In the genomic region with DNA sequence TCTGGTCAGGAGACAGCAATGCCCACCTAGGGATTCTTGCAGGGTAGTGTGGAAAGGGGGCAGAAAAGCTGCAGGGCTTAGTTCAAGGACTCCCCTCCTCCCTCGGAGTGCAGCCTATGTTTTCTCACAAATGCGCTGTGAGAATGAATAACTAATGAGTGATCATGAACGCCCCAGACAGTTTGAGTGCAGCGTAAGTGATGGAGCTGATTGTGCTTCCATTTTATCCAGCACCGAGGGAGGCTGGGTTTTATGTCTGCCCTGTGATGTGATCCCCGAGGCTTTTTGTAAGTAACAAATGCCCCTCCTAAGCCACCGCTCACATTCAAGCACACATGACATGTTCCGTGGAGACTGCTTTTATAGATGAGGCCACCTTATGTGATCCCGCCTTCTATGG, we compare ENCODE assay signal across 11 mouse cellular contexts.
A peak's percentile ranks its signal among the peaks of the same experiment; 100 is the strongest.
DNase-seq lines count a peak whose midpoint lies in the region; ATAC-seq lines count a peak whose summit lies in the region.
"Had no signal": no experiment of that assay in that cellular context is flagged by ENCODE, and none has a peak within 500 bp of the region (broad histone marks: within the 10 kb centered on the region; RNA-seq: fewer than 3 reads in every experiment).

No protein-coding gene starts in this region.

- peak overlapping the region; percentile 84 for H3K27ac ChIP-seq in neural tube, embryonic 11.5 days (ENCODE audit: low read depth, low read length)
- peak overlapping the region; percentile 56; the same call in 1 of the 2 replicates for H3K27ac ChIP-seq in hindbrain, embryonic 15.5 days (replicated peaks)
- H3K27ac ChIP-seq in midbrain, embryonic 14.5 days (replicated peaks; ENCODE audit: low read depth, low read length) = peak overlapping the region; percentile 74

- WGBS in neural tube, embryonic 11.5 days = 45% methylated on average over 9 of the region's 9 CpGs
- WGBS in hindbrain, embryonic 15.5 days = 13% methylated on average over 9 of the region's 9 CpGs
- 5% methylated on average over 9 of the region's 9 CpGs for WGBS in midbrain, embryonic 14.5 days

- peak; percentile 60 for DNase-seq in neural tube, embryonic 11.5 days (ENCODE audit: low spot score)
- no peak for DNase-seq in neural tube, embryonic 10.5 days (ENCODE audit: extremely low spot score, low spot score)
- peak; percentile 69 for DNase-seq in midbrain, embryonic 14.5 days
- DNase-seq in right cerebral cortex, adult 18-20 months = no peak
- no peak for DNase-seq in adrenal gland, adult 18-20 months (ENCODE audit: low spot score in 2 of 2)
- DNase-seq in frontal cortex, postnatal 36 days (ENCODE audit: low spot score in 2 of 2) = no peak
- no peak for DNase-seq in lung, postnatal 36 days
- DNase-seq: heart, adult 11 months; heart, postnatal 10 days; kidney, adult 11 months had no signal

- peak overlapping the region; percentile 18; the same call in 1 of the 2 replicates for H3K4me2 ChIP-seq in neural tube, embryonic 11.5 days (ENCODE audit: low read depth)
- peak overlapping the region; percentile 37 for H3K4me2 ChIP-seq in hindbrain, embryonic 15.5 days
- peak overlapping the region; percentile 40 for H3K4me2 ChIP-seq in midbrain, embryonic 14.5 days (ENCODE audit: low read length)

- H3K36me3 ChIP-seq in neural tube, embryonic 11.5 days (ENCODE audit: control insufficient read depth, insufficient read depth, low read length) = no peaks in the 10 kb centered on the region
- H3K36me3 ChIP-seq in hindbrain, embryonic 15.5 days = no peaks in the 10 kb centered on the region
- H3K36me3 ChIP-seq in midbrain, embryonic 14.5 days (ENCODE audit: control insufficient read depth, insufficient read depth, low read length) = no peaks in the 10 kb centered on the region

- ATAC-seq in neural tube, embryonic 11.5 days (ENCODE audit: insufficient read depth, low FRiP score, low TSS enrichment) = peak; percentile 84
- ATAC-seq in hindbrain, embryonic 15.5 days (ENCODE audit: low FRiP score, low read depth) = peak; percentile 73; the same call in 1 of the 2 replicates
- ATAC-seq in midbrain, embryonic 14.5 days (ENCODE audit: low FRiP score, low TSS enrichment) = peak; percentile 71

- 0 out of 2 replicates have a peak, but pooled peaks cover 5% of the 10 kb centered on the region for H3K4me1 ChIP-seq in neural tube, embryonic 11.5 days (ENCODE audit: control insufficient read depth, insufficient read depth, low read length)
- peaks cover 19% of the 10 kb centered on the region for H3K4me1 ChIP-seq in hindbrain, embryonic 15.5 days (replicated peaks)
- peaks cover 20% of the 10 kb centered on the region for H3K4me1 ChIP-seq in midbrain, embryonic 14.5 days (ENCODE audit: control insufficient read depth, insufficient read depth, low read length)

- H3K4me3 ChIP-seq in neural tube, embryonic 11.5 days (ENCODE audit: low read depth, low read length) = no peak overlapping the region
- H3K4me3 ChIP-seq in hindbrain, embryonic 15.5 days = no peak overlapping the region
- H3K4me3 ChIP-seq in midbrain, embryonic 14.5 days (replicated peaks; ENCODE audit: low read depth, low read length) = no peak overlapping the region

- no peaks in the 10 kb centered on the region for H3K9me3 ChIP-seq in neural tube, embryonic 11.5 days (ENCODE audit: control insufficient read depth, low read length)
- H3K9me3 ChIP-seq in hindbrain, embryonic 15.5 days = no peaks in the 10 kb centered on the region
- H3K9me3 ChIP-seq in midbrain, embryonic 14.5 days (ENCODE audit: control insufficient read depth, low read length) = no peaks in the 10 kb centered on the region

- H3K9ac ChIP-seq in neural tube, embryonic 11.5 days (ENCODE audit: low read length) = peak overlapping the region; percentile 3; the same call in 1 of the 2 replicates
- H3K9ac ChIP-seq in hindbrain, embryonic 15.5 days = no peak overlapping the region
- H3K9ac ChIP-seq in midbrain, embryonic 14.5 days (replicated peaks; ENCODE audit: low read length) = no peak overlapping the region; the same call in 1 of the 2 replicates

- H3K27me3 ChIP-seq in neural tube, embryonic 11.5 days (ENCODE audit: control insufficient read depth, insufficient read depth, low read length) = no peaks in the 10 kb centered on the region
- H3K27me3 ChIP-seq in hindbrain, embryonic 15.5 days = no peaks in the 10 kb centered on the region
- peaks cover 5% of the 10 kb centered on the region; the same call in 1 of the 2 replicates for H3K27me3 ChIP-seq in midbrain, embryonic 14.5 days (ENCODE audit: control insufficient read depth, insufficient read depth, low read length)

Comparison
In these comparisons a context has a peak if more than half of its experiments do, and no peak if none do; other contexts are left out.
1. DNase-seq: peak in neural tube, embryonic 11.5 days (single experiment) and midbrain, embryonic 14.5 days (single experiment); none in neural tube, embryonic 10.5 days (single experiment), right cerebral cortex, adult 18-20 months (single experiment), adrenal gland, adult 18-20 months (0 of 2), frontal cortex, postnatal 36 days (0 of 2) and lung, postnatal 36 days (single experiment).
2. Peak in every context shown above with its lines, with median percentiles within 50 percentile points of each other: ATAC-seq, H3K27ac ChIP-seq and H3K4me2 ChIP-seq.